Comparison of ENCODE assay signal across 9 mouse cellular contexts in the genomic region with DNA sequence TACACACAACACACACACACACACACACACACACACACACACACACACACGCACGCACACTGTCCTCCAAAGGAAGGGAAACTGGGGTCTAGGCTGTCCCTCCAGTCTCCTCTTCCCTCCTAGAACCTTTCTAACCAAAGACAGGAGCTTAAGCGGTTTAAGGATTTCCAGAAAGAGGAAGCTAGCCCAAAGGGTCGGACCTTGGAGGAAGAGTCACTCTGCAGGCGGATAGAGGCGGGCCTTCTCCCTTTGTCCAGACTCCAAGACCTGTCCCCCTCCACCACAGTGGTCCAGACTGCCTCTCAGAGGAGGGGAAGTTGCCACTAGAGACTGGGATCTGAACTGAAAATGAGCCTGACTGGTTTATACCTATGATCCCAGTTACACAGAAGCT. TPM values are rescaled to one million over a fixed set of nuclear protein-coding genes. Genes with fewer than 3 reads are reported as not detected.
DNase-seq lines count a peak whose midpoint lies in the region; ATAC-seq and TF ChIP-seq lines count a peak whose summit lies in the region.
"Had no signal": no experiment of that assay in that cellular context is flagged by ENCODE, and none has a peak within 500 bp of the region (broad histone marks: within the 10 kb centered on the region; RNA-seq: fewer than 3 reads in every experiment).

No protein-coding gene starts in this region.

- no peaks in the 10 kb centered on the region for H3K27me3 ChIP-seq in MEL (ENCODE audit: control insufficient read depth in 1 of 2, insufficient read depth in 2 of 2, low read length in 2 of 2)
- H3K27me3 ChIP-seq in heart, embryonic 16.5 days (ENCODE audit: control insufficient read depth, insufficient read depth, low read length) = no peaks in the 10 kb centered on the region
- H3K27me3 ChIP-seq in liver, embryonic 16.5 days (ENCODE audit: control insufficient read depth, insufficient read depth, low read depth, low read length) = no peaks in the 10 kb centered on the region; the same call in 1 of the 2 replicates
- H3K27me3 ChIP-seq: forebrain, embryonic 15.5 days had no signal

- H3K27ac ChIP-seq in MEL (ENCODE audit: control insufficient read depth, low read depth, low read length) = peak overlapping the region; percentile 0; the same call in 1 of the 2 replicates
- peak overlapping the region; percentile 28; the same call in 1 of the 2 replicates for H3K27ac ChIP-seq in heart, embryonic 16.5 days (ENCODE audit: low read length)
- peak overlapping the region; percentile 25; the same call in 1 of the 2 replicates for H3K27ac ChIP-seq in liver, embryonic 16.5 days (ENCODE audit: low read length)
- H3K27ac ChIP-seq: forebrain, embryonic 15.5 days had no signal

- H3K4me1 ChIP-seq in MEL (ENCODE audit: control insufficient read depth in 1 of 2, insufficient read depth in 2 of 2, low read length in 2 of 2) = peaks cover 8 to 30% of the 10 kb centered on the region in 2 experiments
- H3K4me1 ChIP-seq in heart, embryonic 16.5 days (ENCODE audit: control insufficient read depth, insufficient read depth, low read length) = peaks cover 40% of the 10 kb centered on the region
- peaks cover 17% of the 10 kb centered on the region for H3K4me1 ChIP-seq in liver, embryonic 16.5 days (ENCODE audit: control insufficient read depth, low read depth, low read length)

- no peak overlapping the region for H3K9ac ChIP-seq in MEL (ENCODE audit: control insufficient read depth, low read depth, low read length, poor library complexity, severe bottlenecking)
- H3K9ac ChIP-seq in heart, embryonic 16.5 days (ENCODE audit: low read length) = 0 out of 2 replicates have a peak overlapping the region, but pooled peaks have one; percentile 16
- H3K9ac ChIP-seq in liver, embryonic 16.5 days (ENCODE audit: low read depth, low read length) = no peak overlapping the region
- H3K9ac ChIP-seq: forebrain, embryonic 15.5 days had no signal

- no peak for ATAC-seq in heart, embryonic 16.5 days (replicated peaks; ENCODE audit: extremely low read depth, insufficient read depth, low FRiP score)
- no peak for ATAC-seq in liver, embryonic 16.5 days (ENCODE audit: low read depth)
- ATAC-seq: forebrain, embryonic 15.5 days had no signal

- 51% methylated on average over 5 of the region's 6 CpGs for WGBS in heart, embryonic 16.5 days
- WGBS in liver, embryonic 16.5 days (ENCODE audit: insufficient replicate concordance) = 35% methylated on average over 4 of the region's 6 CpGs

- no peak for TF ChIP-seq EP300 in MEL (IDR thresholded peaks at IDR 0.05; ENCODE audit: low read depth in 1 of 2, low read length in 2 of 2)

- no peak overlapping the region for H3K4me3 ChIP-seq in MEL (ENCODE audit: control insufficient read depth in 1 of 2, insufficient read depth in 1 of 2, low read depth in 2 of 2, low read length in 2 of 2)
- H3K4me3 ChIP-seq in heart, embryonic 16.5 days (ENCODE audit: low read length) = peak overlapping the region; percentile 21
- H3K4me3 ChIP-seq in liver, embryonic 16.5 days (ENCODE audit: low read depth, low read length) = no peak overlapping the region
- H3K4me3 ChIP-seq: forebrain, embryonic 15.5 days had no signal

- no peak for TF ChIP-seq POLR2A in MEL (IDR thresholded peaks at IDR 0.05; ENCODE audit: control insufficient read depth in 1 of 2, insufficient read depth in 1 of 2, low read depth in 1 of 2, low read length in 2 of 2, poor library complexity in 1 of 2)

- H3K4me2 ChIP-seq in heart, embryonic 16.5 days (ENCODE audit: low read depth, low read length) = peak overlapping the region; percentile 45
- no peak overlapping the region for H3K4me2 ChIP-seq in liver, embryonic 16.5 days (ENCODE audit: low read depth, low read length)
- H3K4me2 ChIP-seq: forebrain, embryonic 15.5 days had no signal

- peak; percentile 24 for DNase-seq in adrenal gland, adult 2 months
- no peak for DNase-seq in adrenal gland, postnatal 10 days
- peak; percentile 86 for DNase-seq in MEL (ENCODE audit: low read depth, low spot score)
- no peak for DNase-seq in right cerebral cortex, adult 2 months (ENCODE audit: low spot score in 2 of 2)
- no peak for DNase-seq in cerebellum, adult 9-10 months
- DNase-seq in testis, postnatal 10 days (ENCODE audit: low spot score) = no peak

- no peaks in the 10 kb centered on the region; the same call in 1 of the 2 replicates for H3K79me2 ChIP-seq in MEL (ENCODE audit: control insufficient read depth, insufficient read depth, low read length, poor library complexity)

- H3K36me3 ChIP-seq in MEL (ENCODE audit: control insufficient read depth in 1 of 2, insufficient read depth in 2 of 2, low read length in 2 of 2) = peaks cover 0 to 11% of the 10 kb centered on the region in 2 experiments; a peak in 2 of 4 replicates
- H3K36me3 ChIP-seq in heart, embryonic 16.5 days (ENCODE audit: control insufficient read depth, insufficient read depth) = peaks cover 2% of the 10 kb centered on the region; the same call in 1 of the 2 replicates
- H3K36me3 ChIP-seq in liver, embryonic 16.5 days (ENCODE audit: control insufficient read depth, insufficient read depth) = no peaks in the 10 kb centered on the region
- H3K36me3 ChIP-seq: forebrain, embryonic 15.5 days had no signal

- no peak for TF ChIP-seq RAD21 in MEL (IDR thresholded peaks at IDR 0.05; ENCODE audit: low read depth, low read length)

- no peaks in the 10 kb centered on the region for H3K9me3 ChIP-seq in MEL (replicated peaks; ENCODE audit: insufficient read depth, low read length)
- no peaks in the 10 kb centered on the region for H3K9me3 ChIP-seq in heart, embryonic 16.5 days (replicated peaks; ENCODE audit: control insufficient read depth, low read length)
- H3K9me3 ChIP-seq in liver, embryonic 16.5 days (replicated peaks; ENCODE audit: control insufficient read depth, low read length) = no peaks in the 10 kb centered on the region
- H3K9me3 ChIP-seq: forebrain, embryonic 15.5 days had no signal

- no peak for TF ChIP-seq CTCF in MEL (IDR thresholded peaks at IDR 0.05 in 2 of 3, conservative IDR thresholded peaks at IDR 0.05 in 1 of 3; ENCODE audit: control insufficient read depth in 1 of 3, insufficient read depth in 1 of 3, low read depth in 2 of 3, low read length in 3 of 3, poor library complexity in 1 of 3, severe bottlenecking in 1 of 3)

TF ChIP-seq in MEL, 35 proteins besides CTCF, POLR2A, EP300 and RAD21 (continues in another document):
- TF ChIP-seq TBP (IDR thresholded peaks at IDR 0.05; ENCODE audit: low read depth, low read length) (peak; percentile 7; the same call in 1 of the 2 replicates), E2F4 (IDR thresholded peaks at IDR 0.05; ENCODE audit: borderline replicate concordance, low read depth, low read length) (no peak), CHD2 (IDR thresholded peaks at IDR 0.05; ENCODE audit: low read length) (no peak), ZC3H11A (IDR thresholded peaks at IDR 0.05; ENCODE audit: low read depth, low read length) (no peak)

RNA-seq across cellular contexts. Expression of a gene that starts 2.9 kb away (rescaled TPM):
- total RNA-seq in adrenal gland, adult 2 months (2021) = 10 to 100 TPM; 20.4 to 26.6 TPM
- polyA plus RNA-seq in adrenal gland, adult 2 months (2012; rRNA removed) = 14.8 and 15.7 TPM in 2 replicates
- 1 to 10 TPM; 7.4 to 9.7 TPM for total RNA-seq in adrenal gland, postnatal 10 days (2021)
- total RNA-seq in MEL (2012; rRNA removed) = 6.4 and 6.6 TPM in 2 replicates
- 10 to 100 TPM in 1 of 2 experiments, not detected in 1; 27.4 TPM for polyA plus RNA-seq in MEL (2012; ENCODE audit: insufficient read depth in 1 of 2, insufficient read length in 2 of 2, low read depth in 1 of 2, low replicate concordance in 2 of 2, missing spikeins in 1 of 2)
- 18.2 and 23.7 TPM in 2 replicates for polyA plus RNA-seq in heart, embryonic 16.5 days (2015; fragmentation: Nextera tagmentation; extraction: Ambion mirVana)
- polyA plus RNA-seq in liver, embryonic 16.5 days (2015; fragmentation: Nextera tagmentation; extraction: Ambion mirVana) = 3.1 and 3.5 TPM in 2 replicates

RNA-seq across cellular contexts. Expression of a gene that starts 14.0 kb away (rescaled TPM):
- 10 to 100 TPM; 43.0 to 44.0 TPM for total RNA-seq in adrenal gland, adult 2 months (2021)
- polyA plus RNA-seq in adrenal gland, adult 2 months (2012; rRNA removed) = 29.6 and 29.8 TPM in 2 replicates
- 10 to 100 TPM; 44.9 to 54.7 TPM for total RNA-seq in adrenal gland, postnatal 10 days (2021)
- total RNA-seq in MEL (2012; rRNA removed) = 412 and 448 TPM in 2 replicates
- 1,000 to 10,000 TPM in 1 of 2 experiments, 100 to 1,000 TPM in 1; 681 to 1,953 TPM for polyA plus RNA-seq in MEL (2012; ENCODE audit: insufficient read depth in 1 of 2, insufficient read length in 2 of 2, low read depth in 1 of 2, low replicate concordance in 2 of 2, missing spikeins in 1 of 2)
- 56.1 and 63.1 TPM in 2 replicates for polyA plus RNA-seq in heart, embryonic 16.5 days (2015; fragmentation: Nextera tagmentation; extraction: Ambion mirVana)
- polyA plus RNA-seq in liver, embryonic 16.5 days (2015; fragmentation: Nextera tagmentation; extraction: Ambion mirVana) = 53.4 and 55.7 TPM in 2 replicates

RNA-seq across cellular contexts. Expression of a gene that starts 28.9 kb away (rescaled TPM):
- total RNA-seq in adrenal gland, adult 2 months (2021) = 100 to 1,000 TPM; 120 to 130 TPM
- 245 and 270 TPM in 2 replicates for polyA plus RNA-seq in adrenal gland, adult 2 months (2012; rRNA removed)
- total RNA-seq in adrenal gland, postnatal 10 days (2021) = 100 to 1,000 TPM; 121 to 125 TPM
- total RNA-seq in MEL (2012; rRNA removed) = 280 and 282 TPM in 2 replicates
- 100 to 1,000 TPM in 1 of 2 experiments, not detected in 1; 474 TPM for polyA plus RNA-seq in MEL (2012; ENCODE audit: insufficient read depth in 1 of 2, insufficient read length in 2 of 2, low read depth in 1 of 2, low replicate concordance in 2 of 2, missing spikeins in 1 of 2)
- 170 and 173 TPM in 2 replicates for polyA plus RNA-seq in heart, embryonic 16.5 days (2015; fragmentation: Nextera tagmentation; extraction: Ambion mirVana)
- 58.0 and 59.8 TPM in 2 replicates for polyA plus RNA-seq in liver, embryonic 16.5 days (2015; fragmentation: Nextera tagmentation; extraction: Ambion mirVana)

RNA-seq across cellular contexts. Expression of a gene that starts 42.1 kb away (rescaled TPM):
- 10 to 100 TPM; 10.8 to 19.1 TPM for total RNA-seq in adrenal gland, adult 2 months (2021)
- polyA plus RNA-seq in adrenal gland, adult 2 months (2012; rRNA removed) = 7.5 and 8.3 TPM in 2 replicates
- 10 to 100 TPM; 10.8 to 12.4 TPM for total RNA-seq in adrenal gland, postnatal 10 days (2021)
- total RNA-seq in MEL (2012; rRNA removed) = 24.4 and 26.0 TPM in 2 replicates
- 10 to 100 TPM in 1 of 2 experiments, not detected in 1; 31.0 TPM for polyA plus RNA-seq in MEL (2012; ENCODE audit: insufficient read depth in 1 of 2, insufficient read length in 2 of 2, low read depth in 1 of 2, low replicate concordance in 2 of 2, missing spikeins in 1 of 2)
- 23.8 and 29.6 TPM in 2 replicates for polyA plus RNA-seq in heart, embryonic 16.5 days (2015; fragmentation: Nextera tagmentation; extraction: Ambion mirVana)
- 10.6 and 11.9 TPM in 2 replicates for polyA plus RNA-seq in liver, embryonic 16.5 days (2015; fragmentation: Nextera tagmentation; extraction: Ambion mirVana)

RNA-seq across cellular contexts. Expression of a gene that starts 55.5 kb away (rescaled TPM):
- 1 to 10 TPM; 1.1 to 5.1 TPM for total RNA-seq in adrenal gland, adult 2 months (2021)
- 1.9 and 2.7 TPM in 2 replicates for polyA plus RNA-seq in adrenal gland, adult 2 months (2012; rRNA removed)
- total RNA-seq in adrenal gland, postnatal 10 days (2021) = 1 to 10 TPM; 2.3 to 3.2 TPM
- total RNA-seq in MEL (2012; rRNA removed) = 259 and 260 TPM in 2 replicates
- 100 to 1,000 TPM; 193 to 268 TPM for polyA plus RNA-seq in MEL (2012; ENCODE audit: insufficient read depth in 1 of 2, insufficient read length in 2 of 2, low read depth in 1 of 2, low replicate concordance in 2 of 2, missing spikeins in 1 of 2)
- polyA plus RNA-seq in heart, embryonic 16.5 days (2015; fragmentation: Nextera tagmentation; extraction: Ambion mirVana) = 2.0 and 3.0 TPM in 2 replicates
- 172 and 184 TPM in 2 replicates for polyA plus RNA-seq in liver, embryonic 16.5 days (2015; fragmentation: Nextera tagmentation; extraction: Ambion mirVana)

Comparison
In these comparisons a context has a peak if more than half of its experiments do, and no peak if none do; other contexts are left out.
1. DNase-seq: peak in adrenal gland, adult 2 months (single experiment) and MEL (single experiment); none in adrenal gland, postnatal 10 days (single experiment), right cerebral cortex, adult 2 months (0 of 2), cerebellum, adult 9-10 months (single experiment) and testis, postnatal 10 days (single experiment).
2. RNA of a gene that starts 14.0 kb away (polyA plus RNA-seq): 681 to 1,953 TPM in MEL; 56.1 to 63.1 TPM in heart, embryonic 16.5 days, 53.4 to 55.7 TPM in liver, embryonic 16.5 days and 29.6 to 29.8 TPM in adrenal gland, adult 2 months; every median in the first group is over 10 times any median in the second.
3. Peak in every context shown above with its lines, with median percentiles within 50 percentile points of each other: H3K27ac ChIP-seq.